Mouse (Mus musculus): Measurements from ENCODE around the gene Itga10. TPM values are rescaled to one million over a fixed set of nuclear protein-coding genes. Genes with fewer than 3 reads are reported as not detected.
A peak's percentile ranks its signal among the peaks of the same experiment; 100 is the strongest.

The Itga10 gene
- polyA plus RNA-seq (2012; ENCODE audit: insufficient read depth, insufficient read length, low replicate concordance, missing spikeins) = not detected in 2 replicates

- H3K27ac ChIP-seq (ENCODE audit: insufficient read depth, low read depth, low read length) = no peak within 1 kb of the TSS; the same call in 1 of the 2 replicates
- no peak for TF ChIP-seq CTCF (IDR thresholded peaks at IDR 0.05; ENCODE audit: insufficient read depth, low read depth, low read length)
- TF ChIP-seq POLR2A (IDR thresholded peaks at IDR 0.05; ENCODE audit: insufficient read depth, low read depth, low read length) = no peak
- H3K4me1 ChIP-seq (ENCODE audit: control insufficient read depth, insufficient read depth, low read length) = peaks cover 10% of the 10 kb centered on the region
- 64% methylated on average over 7 of the region's 7 CpGs for WGBS
- no peak within 1 kb of the TSS for H3K4me3 ChIP-seq (ENCODE audit: insufficient read depth, low read depth, low read length)
Measured at GRCm38 (mm10) chr3:96645018-96645649, at the start of gene Itga10. Itga10 (plus strand) TSS chr3:96645584.

- H3K27ac ChIP-seq (ENCODE audit: insufficient read depth, low read depth, low read length) = peak overlapping the region; percentile 91
- peaks cover 25% of the 10 kb centered on the region for H3K4me1 ChIP-seq (ENCODE audit: control insufficient read depth, insufficient read depth, low read length)
- H3K4me3 ChIP-seq (ENCODE audit: insufficient read depth, low read depth, low read length) = peak overlapping the region; percentile 56
- TF ChIP-seq CTCF (IDR thresholded peaks at IDR 0.05; ENCODE audit: insufficient read depth, low read depth, low read length) = no peak
- TF ChIP-seq POLR2A (IDR thresholded peaks at IDR 0.05; ENCODE audit: insufficient read depth, low read depth, low read length) = no peak
- 26% methylated on average over 6 of the region's 6 CpGs for WGBS
Measured at GRCm38 (mm10) chr3:96595661-96596060, 49.7 kb upstream of the Itga10 start.

GRCm38 (mm10) chr3:96596228-96596707 is 49.1 kb upstream of the Itga10 start, which contains the start of gene Ankrd34a:
Ankrd34a (plus strand) TSS chr3:96596636.
- Histone ChIP-seq H3K4me3 (ENCODE audit: insufficient read depth, low read depth, low read length) (peak within 1 kb of the TSS; percentile 56), H3K27ac (ENCODE audit: insufficient read depth, low read depth, low read length) (peak within 1 kb of the TSS; percentile 91), H3K4me1 (ENCODE audit: control insufficient read depth, insufficient read depth, low read length) (peaks cover 25% of the 10 kb centered on the region)
- TF ChIP-seq POLR2A (IDR thresholded peaks at IDR 0.05; ENCODE audit: insufficient read depth, low read depth, low read length) (0 out of 2 replicates have a peak, but pooled peaks have one; percentile 45), CTCF (IDR thresholded peaks at IDR 0.05; ENCODE audit: insufficient read depth, low read depth, low read length) (no peak)
- 1% methylated on average over 23 of the region's 23 CpGs for WGBS

GRCm38 (mm10) chr3:96596855-96597254 is 48.5 kb upstream of the Itga10 start:
- no peak for TF ChIP-seq POLR2A (IDR thresholded peaks at IDR 0.05; ENCODE audit: insufficient read depth, low read depth, low read length)
- peak overlapping the region; percentile 56 for H3K4me3 ChIP-seq (ENCODE audit: insufficient read depth, low read depth, low read length)
- H3K4me1 ChIP-seq (ENCODE audit: control insufficient read depth, insufficient read depth, low read length) = peaks cover 25% of the 10 kb centered on the region
- whole genome bisulfite sequencing = 3% methylated on average over 12 of the region's 12 CpGs
- H3K27ac ChIP-seq (ENCODE audit: insufficient read depth, low read depth, low read length) = peak overlapping the region; percentile 91

- TF ChIP-seq POLR2A (IDR thresholded peaks at IDR 0.05; ENCODE audit: insufficient read depth, low read depth, low read length) (peak; percentile 17; the same call in 1 of the 2 replicates), CTCF (IDR thresholded peaks at IDR 0.05; ENCODE audit: insufficient read depth, low read depth, low read length) (no peak)
- WGBS = under 1% methylated on average over 40 of the region's 40 CpGs
- Histone ChIP-seq H3K4me1 (ENCODE audit: control insufficient read depth, insufficient read depth, low read length) (peaks cover 24% of the 10 kb centered on the region), H3K4me3 (ENCODE audit: insufficient read depth, low read depth, low read length) (peak overlapping the region; percentile 56), H3K27ac (ENCODE audit: insufficient read depth, low read depth, low read length) (peak overlapping the region; percentile 91)
Measured at GRCm38 (mm10) chr3:96597435-96597891, 47.9 kb upstream of the Itga10 start.

GRCm38 (mm10) chr3:96598156-96599068 is 47.0 kb upstream of the Itga10 start:
- Histone ChIP-seq H3K27ac (ENCODE audit: insufficient read depth, low read depth, low read length) (peak overlapping the region; percentile 91), H3K4me3 (ENCODE audit: insufficient read depth, low read depth, low read length) (peak overlapping the region; percentile 56), H3K4me1 (ENCODE audit: control insufficient read depth, insufficient read depth, low read length) (peaks cover 24% of the 10 kb centered on the region)
- WGBS = 3% methylated on average over 54 of the region's 54 CpGs
- TF ChIP-seq CTCF (IDR thresholded peaks at IDR 0.05; ENCODE audit: insufficient read depth, low read depth, low read length) (no peak), POLR2A (IDR thresholded peaks at IDR 0.05; ENCODE audit: insufficient read depth, low read depth, low read length) (peak; percentile 35; the same call in 1 of the 2 replicates)

GRCm38 (mm10) chr3:96599069-96599393 is 46.4 kb upstream of the Itga10 start:
- 42% methylated on average over 8 of the region's 8 CpGs for WGBS
- TF ChIP-seq CTCF (IDR thresholded peaks at IDR 0.05; ENCODE audit: insufficient read depth, low read depth, low read length) (no peak), POLR2A (IDR thresholded peaks at IDR 0.05; ENCODE audit: insufficient read depth, low read depth, low read length) (no peak)
- H3K4me1 ChIP-seq (ENCODE audit: control insufficient read depth, insufficient read depth, low read length) = peaks cover 24% of the 10 kb centered on the region
- H3K4me3 ChIP-seq (ENCODE audit: insufficient read depth, low read depth, low read length) = peak overlapping the region; percentile 56
- H3K27ac ChIP-seq (ENCODE audit: insufficient read depth, low read depth, low read length) = peak overlapping the region; percentile 14; the same call in 1 of the 2 replicates

GRCm38 (mm10) chr3:96599411-96599810 is 46.0 kb upstream of the Itga10 start:
- H3K4me1 ChIP-seq (ENCODE audit: control insufficient read depth, insufficient read depth, low read length) = peaks cover 24% of the 10 kb centered on the region
- TF ChIP-seq POLR2A (IDR thresholded peaks at IDR 0.05; ENCODE audit: insufficient read depth, low read depth, low read length) (no peak), CTCF (IDR thresholded peaks at IDR 0.05; ENCODE audit: insufficient read depth, low read depth, low read length) (no peak)
- H3K4me3 ChIP-seq (ENCODE audit: insufficient read depth, low read depth, low read length) = 0 out of 2 replicates have a peak overlapping the region, but pooled peaks have one; percentile 56
- WGBS = 64% methylated on average over 3 of the region's 3 CpGs
- peak overlapping the region; percentile 14; the same call in 1 of the 2 replicates for H3K27ac ChIP-seq (ENCODE audit: insufficient read depth, low read depth, low read length)
